Mouse (Mus musculus): ENCODE data around the gene C2cd2l. TPM values are rescaled to one million over a fixed set of nuclear protein-coding genes. Genes with fewer than 3 reads are reported as not detected.

The C2cd2l gene
- polyA plus RNA-seq, 1 experiment, result 201 TPM

GRCm38 (mm10) chr9:44268432-44268831 lies 51.7 kb downstream of the C2cd2l start, which contains the start of gene Nlrx1:
Gene Nlrx1 (minus strand): TSS chr9:44268599.
- DNase-seq (ENCODE audit: extremely low spot score in 1 of 2, low spot score in 1 of 2), result no peak

- peak in 1 of 2 experiments; percentile 83 for DNase-seq (ENCODE audit: extremely low spot score in 1 of 2, low spot score in 1 of 2)
Measured at GRCm38 (mm10) chr9:44268027-44268360, 52.1 kb downstream of the C2cd2l start.

GRCm38 (mm10) chr9:44267319-44268026 lies 52.6 kb downstream of the C2cd2l start:
- no peak for DNase-seq (ENCODE audit: extremely low spot score in 1 of 2, low spot score in 1 of 2)

- DNase-seq (ENCODE audit: extremely low spot score in 1 of 2, low spot score in 1 of 2), result peak; percentile 46 to 74
Measured at GRCm38 (mm10) chr9:44266478-44267226, 53.4 kb downstream of the C2cd2l start.

- no peak for DNase-seq (ENCODE audit: extremely low spot score in 1 of 2, low spot score in 1 of 2)
Measured at GRCm38 (mm10) chr9:44261388-44261787, 58.7 kb downstream of the C2cd2l start.

Other genes with a start within 250 kb of the C2cd2l start
- 0.14 and 0.21 TPM in 2 replicates for gene Mfrp, start 218.6 kb downstream of the C2cd2l start, polyA plus RNA-seq (2012; rRNA removed)
- 31.7 and 39.5 TPM in 2 replicates for gene C1qtnf5, start 213.0 kb downstream of the C2cd2l start, polyA plus RNA-seq (2012; rRNA removed)
- 0.16 and 0.21 TPM in 2 replicates for gene Gm49380, start 206.8 kb downstream of the C2cd2l start, polyA plus RNA-seq (2012; rRNA removed)
- 26.9 and 29.0 TPM in 2 replicates for gene Rnf26, start 206.8 kb downstream of the C2cd2l start, polyA plus RNA-seq (2012; rRNA removed)
- gene Mcam, start 185.8 kb downstream of the C2cd2l start, polyA plus RNA-seq (2012; rRNA removed), result 16.8 and 17.4 TPM in 2 replicates
- 18.6 and 20.5 TPM in 2 replicates for gene Cbl, start 86.2 kb downstream of the C2cd2l start, polyA plus RNA-seq (2012; rRNA removed)
- 1.1 TPM in 1 of 2 replicates, not detected in the other for gene Ccdc153, start 79.6 kb downstream of the C2cd2l start, polyA plus RNA-seq (2012; rRNA removed)
- gene Pdzd3, start 68.8 kb downstream of the C2cd2l start, polyA plus RNA-seq (2012; rRNA removed), result 0.74 and 0.82 TPM in 2 replicates
- gene Nlrx1, start 51.7 kb downstream of the C2cd2l start, polyA plus RNA-seq (2012; rRNA removed), result 6.7 and 7.0 TPM in 2 replicates
- gene Abcg4, start 31.7 kb downstream of the C2cd2l start, polyA plus RNA-seq (2012; rRNA removed), result 84.5 and 95.1 TPM in 2 replicates
- gene Hinfp, start 14.6 kb downstream of the C2cd2l start, polyA plus RNA-seq (2012; rRNA removed), result 32.1 and 32.3 TPM in 2 replicates
- 21.1 and 22.9 TPM in 2 replicates for gene Dpagt1, start 5.7 kb upstream of the C2cd2l start, polyA plus RNA-seq (2012; rRNA removed)
- 65.4 and 75.0 TPM in 2 replicates for gene H2afx, start 14.4 kb upstream of the C2cd2l start, polyA plus RNA-seq (2012; rRNA removed)
- 30.3 and 33.4 TPM in 2 replicates for gene Hmbs, start 23.9 kb upstream of the C2cd2l start, polyA plus RNA-seq (2012; rRNA removed)
- 44.1 and 47.2 TPM in 2 replicates for gene Vps11, start 41.4 kb upstream of the C2cd2l start, polyA plus RNA-seq (2012; rRNA removed)
- 51.3 and 54.5 TPM in 2 replicates for gene Hyou1, start 59.2 kb upstream of the C2cd2l start, polyA plus RNA-seq (2012; rRNA removed)
- gene Slc37a4, start 76.6 kb upstream of the C2cd2l start, polyA plus RNA-seq (2012; rRNA removed), result 43.3 and 46.9 TPM in 2 replicates
- gene Rps25, start 86.9 kb upstream of the C2cd2l start, polyA plus RNA-seq (2012; rRNA removed), result 510 and 649 TPM in 2 replicates
- 86.4 and 86.9 TPM in 2 replicates for gene Trappc4, start 87.3 kb upstream of the C2cd2l start, polyA plus RNA-seq (2012; rRNA removed)
- gene Ccdc84, start 98.3 kb upstream of the C2cd2l start, polyA plus RNA-seq (2012; rRNA removed), result 53.1 and 56.2 TPM in 2 replicates
- not detected in 2 replicates for gene Foxr1, start 120.9 kb upstream of the C2cd2l start, polyA plus RNA-seq (2012; rRNA removed)
- 0.19 TPM in 1 of 2 replicates, not detected in the other for gene Upk2, start 134.7 kb upstream of the C2cd2l start, polyA plus RNA-seq (2012; rRNA removed)
- gene Bcl9l, start 162.5 kb upstream of the C2cd2l start, polyA plus RNA-seq (2012; rRNA removed), result 20.1 and 21.7 TPM in 2 replicates
- 0.04 TPM in 1 of 2 replicates, not detected in the other for gene Cxcr5, start 241.6 kb upstream of the C2cd2l start, polyA plus RNA-seq (2012; rRNA removed)

Data from frontal cortex, adult 2 months (tissue).